Mouse (Mus musculus) megakaryocyte, embryonic 14.5 days (primary cell): ENCODE measurements around the gene Prpsap1.
"Not testable (repeated sequence)": the region's sequence is repeated elsewhere in the genome, so short reads cannot be mapped to it uniquely, and the experiment has no call there.

ENCODE experiments used
- FLI1 ChIP-seq: IDR thresholded peaks from 2 replicates; pipeline ENCODE4 v1.6.1; 2012; ENCODE audit warnings: low read length, inconsistent platforms, mixed read lengths
- GATA1 ChIP-seq: IDR thresholded peaks from 3 replicates; pipeline ENCODE4 v1.6.1; 2012; ENCODE audit warnings: mixed read lengths, low read length, inconsistent platforms, borderline replicate concordance

DNA sequence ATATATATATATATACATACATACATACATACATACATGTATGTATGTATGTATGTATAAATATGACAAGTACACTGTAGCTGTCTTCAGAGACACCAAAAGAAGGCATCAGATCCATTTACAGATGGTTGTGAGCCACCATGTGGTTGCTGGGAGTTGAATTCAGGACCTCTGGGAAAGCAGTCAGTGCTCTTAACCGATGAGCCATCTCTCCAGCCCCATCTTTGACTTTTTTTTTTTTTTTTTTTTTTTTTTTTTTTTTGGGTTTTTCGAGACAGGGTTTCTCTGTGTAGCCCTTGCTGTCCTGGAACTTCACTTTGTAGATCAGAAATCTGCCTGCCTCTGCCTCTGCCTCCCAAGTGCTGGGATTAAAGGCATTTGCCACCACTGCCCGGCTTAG is 25.7 kb downstream of the Prpsap1 start:
- TF ChIP-seq GATA1, FLI1: not testable (repeated sequence)
